Mouse (Mus musculus): ENCODE data around the gene Ier3. TPM values are rescaled to one million over a fixed set of nuclear protein-coding genes. Genes with fewer than 3 reads are reported as not detected.

Ier3 gene
- polyA plus RNA-seq, 1 experiment from 2014 or later = 38.6 TPM

DNA sequence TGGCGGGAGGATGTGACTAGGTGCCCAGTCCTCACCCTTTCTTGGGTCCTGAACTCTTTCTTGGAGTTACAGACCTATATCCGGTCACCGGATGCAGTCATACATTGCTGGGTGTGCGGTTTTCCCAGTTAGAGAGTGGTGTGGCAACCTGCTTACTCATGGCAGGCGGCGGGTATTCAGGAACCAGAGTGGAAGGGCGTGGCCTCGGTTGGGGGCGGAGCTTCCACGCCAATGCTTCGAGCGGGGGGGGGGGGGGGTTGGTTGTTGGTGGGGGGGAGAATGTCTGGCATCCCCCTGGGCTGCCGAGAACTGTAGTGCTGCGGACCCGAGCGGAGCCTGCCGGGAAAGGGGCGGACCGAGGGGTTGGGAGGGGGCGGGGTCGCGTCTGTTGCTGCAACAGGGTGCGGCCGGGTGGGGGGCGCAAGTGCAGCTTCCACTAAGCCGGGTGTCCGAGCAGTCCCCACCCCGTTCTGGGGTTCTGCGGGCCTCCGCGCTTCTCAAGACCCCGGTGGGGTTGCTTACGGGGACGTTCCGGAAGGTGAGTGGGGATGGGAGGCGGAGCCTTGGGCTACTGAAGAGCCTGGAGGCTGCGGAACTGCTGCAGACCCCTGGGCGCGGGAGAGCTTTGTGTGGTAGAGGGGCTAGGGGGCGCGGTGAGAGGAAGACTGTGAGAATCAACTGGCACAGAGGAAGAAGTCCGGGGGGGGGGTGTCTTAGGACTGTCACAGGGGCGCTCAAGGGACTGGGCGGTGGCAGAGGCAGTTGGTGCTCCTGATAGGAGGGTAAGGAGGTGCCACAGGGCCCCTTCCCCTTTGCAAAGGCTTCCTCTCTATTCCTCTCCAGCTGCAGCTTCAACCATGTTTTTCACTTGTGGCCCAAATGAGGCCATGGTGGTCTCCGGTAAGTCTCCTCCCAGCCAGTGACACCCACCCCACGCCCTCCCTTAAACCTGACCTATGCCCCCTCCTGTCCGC lies 1.8 kb downstream of the Ier3 start, which contains the start of gene Flot1:
Gene Flot1 (plus strand): TSS at position 267 of the 974 bp plus-strand sequence.
- Histone ChIP-seq H3K27ac (ENCODE audit: poor library complexity, severe bottlenecking) (peak within 1 kb of the TSS; percentile 89), H3K27me3 (replicated peaks) (no peaks in the 10 kb centered on the region), H3K4me1 (replicated peaks) (peaks cover 26% of the 10 kb centered on the region), H3K4me2 (peak within 1 kb of the TSS; percentile 91), H3K4me3 (peak within 1 kb of the TSS; percentile 89), H3K9ac (peak within 1 kb of the TSS; percentile 86), H3K9me3 (replicated peaks) (0 out of 2 replicates have a peak, but pooled peaks cover 3% of the 10 kb centered on the region), H3K36me3 (peaks cover 33% of the 10 kb centered on the region)
- 1% methylated on average over 43 of the region's 47 CpGs for WGBS
- ATAC-seq (ENCODE audit: insufficient number of reproducible peaks, low FRiP score) = peak; percentile 83

DNA sequence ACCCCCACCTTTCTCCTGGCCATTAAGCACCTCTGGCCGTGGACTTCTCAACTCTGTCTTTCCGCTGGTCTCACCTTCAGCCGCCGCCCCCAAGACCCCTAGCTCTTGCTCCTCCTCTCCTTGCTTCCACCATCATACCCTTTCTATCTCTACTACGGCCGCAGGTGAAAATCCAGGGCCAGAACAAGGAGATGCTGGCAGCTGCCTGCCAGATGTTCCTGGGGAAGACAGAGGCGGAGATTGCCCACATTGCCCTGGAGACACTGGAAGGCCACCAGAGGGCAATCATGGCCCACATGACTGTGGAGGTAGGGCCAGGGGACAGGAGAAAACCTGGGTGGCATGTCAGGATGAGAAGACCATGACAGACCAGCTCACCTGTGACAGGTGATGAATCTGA lies 2.9 kb downstream of the Ier3 start:
- H3K9ac ChIP-seq = peak overlapping the region; percentile 84; the same call in 1 of the 2 replicates

DNA sequence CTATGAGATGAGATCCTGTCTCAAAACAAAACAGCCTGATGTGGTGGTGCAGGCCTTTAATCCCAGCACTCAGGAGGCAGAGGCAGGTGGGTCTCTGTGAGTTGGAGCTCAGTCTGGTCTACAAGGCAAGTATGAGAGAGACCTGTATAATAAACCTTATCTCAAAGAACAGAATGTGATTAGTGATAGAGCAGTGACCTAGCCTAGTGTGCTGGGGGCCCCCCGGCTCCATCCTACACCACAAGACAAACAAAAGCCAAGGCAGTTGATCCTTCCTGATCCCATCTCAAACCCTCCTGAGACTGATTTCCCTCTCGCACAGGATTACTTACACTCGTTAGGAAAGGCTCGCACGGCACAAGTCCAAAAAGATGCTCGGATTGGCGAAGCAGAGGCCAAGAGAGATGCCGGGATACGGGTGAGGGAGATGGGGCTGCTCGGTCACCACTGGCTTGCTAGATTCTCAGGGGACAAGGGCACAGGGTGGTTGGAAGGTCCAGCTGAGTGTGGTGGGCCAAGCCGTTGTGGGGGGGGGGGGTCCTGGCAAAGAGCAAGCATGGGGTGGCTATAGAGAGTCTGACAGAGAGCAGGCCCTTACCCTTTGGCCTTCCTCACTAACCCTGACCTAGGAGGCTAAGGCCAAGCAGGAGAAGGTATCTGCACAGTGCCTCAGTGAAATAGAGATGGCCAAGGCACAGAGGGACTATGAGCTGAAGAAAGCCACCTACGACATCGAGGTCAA lies 3.8 kb downstream of the Ier3 start:
- 92% methylated on average over 13 of the region's 13 CpGs for WGBS

More for the DNA sequence above, 2.9 kb downstream of the Ier3 start:
- Histone ChIP-seq H3K4me3 (peak overlapping the region; percentile 89; the same call in 1 of the 2 replicates), H3K4me1 (replicated peaks) (peaks cover 26% of the 10 kb centered on the region), H3K27me3 (replicated peaks) (no peaks in the 10 kb centered on the region), H3K4me2 (peak overlapping the region; percentile 91), H3K36me3 (peaks cover 37% of the 10 kb centered on the region), H3K9me3 (replicated peaks) (0 out of 2 replicates have a peak, but pooled peaks cover 3% of the 10 kb centered on the region), H3K27ac (ENCODE audit: poor library complexity, severe bottlenecking) (no peak overlapping the region)
- ATAC-seq (ENCODE audit: insufficient number of reproducible peaks, low FRiP score) = no peak
- 62% methylated on average over 7 of the region's 7 CpGs for WGBS

DNA sequence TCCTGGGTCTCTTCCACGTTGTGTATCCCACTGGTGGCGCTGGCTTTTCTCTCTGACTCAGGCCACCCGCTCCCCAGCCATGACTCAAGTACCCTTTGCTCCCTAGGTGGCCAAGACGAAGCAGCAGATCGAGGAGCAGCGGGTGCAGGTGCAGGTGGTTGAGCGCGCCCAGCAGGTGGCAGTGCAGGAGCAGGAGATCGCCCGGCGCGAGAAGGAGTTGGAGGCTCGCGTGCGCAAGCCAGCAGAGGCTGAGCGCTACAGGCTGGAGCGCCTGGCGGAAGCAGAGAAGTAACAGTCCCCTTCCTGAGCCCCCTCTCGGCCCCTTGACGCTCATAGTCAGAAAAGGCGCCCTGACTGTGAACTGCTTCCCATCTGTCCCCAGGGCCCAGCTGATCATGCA lies 8.3 kb downstream of the Ier3 start:
- H3K9ac ChIP-seq = no peak overlapping the region
- 0 out of 2 replicates have a peak, but pooled peaks cover 3% of the 10 kb centered on the region for H3K9me3 ChIP-seq (replicated peaks)
- WGBS = 2% methylated on average over 21 of the region's 21 CpGs
- H3K4me1 ChIP-seq (replicated peaks) = peaks cover 30% of the 10 kb centered on the region
- H3K4me3 ChIP-seq = no peak overlapping the region
- H3K36me3 ChIP-seq = peaks cover 86% of the 10 kb centered on the region
- peak; percentile 75 for ATAC-seq (ENCODE audit: insufficient number of reproducible peaks, low FRiP score)
- H3K4me2 ChIP-seq = peak overlapping the region; percentile 49
- 0 out of 2 replicates have a peak overlapping the region, but pooled peaks have one; percentile 23 for H3K27ac ChIP-seq (ENCODE audit: poor library complexity, severe bottlenecking)
- H3K27me3 ChIP-seq (replicated peaks) = no peaks in the 10 kb centered on the region

More for the DNA sequence above, 3.8 kb downstream of the Ier3 start:
- no peaks in the 10 kb centered on the region for H3K27me3 ChIP-seq (replicated peaks)
- H3K9ac ChIP-seq = no peak overlapping the region
- no peak overlapping the region for H3K4me3 ChIP-seq
- no peak overlapping the region for H3K27ac ChIP-seq (ENCODE audit: poor library complexity, severe bottlenecking)
- H3K36me3 ChIP-seq = peaks cover 41% of the 10 kb centered on the region
- no peak for ATAC-seq (ENCODE audit: insufficient number of reproducible peaks, low FRiP score)
- 0 out of 2 replicates have a peak, but pooled peaks cover 3% of the 10 kb centered on the region for H3K9me3 ChIP-seq (replicated peaks)
- H3K4me2 ChIP-seq = no peak overlapping the region
- H3K4me1 ChIP-seq (replicated peaks) = peaks cover 34% of the 10 kb centered on the region

DNA sequence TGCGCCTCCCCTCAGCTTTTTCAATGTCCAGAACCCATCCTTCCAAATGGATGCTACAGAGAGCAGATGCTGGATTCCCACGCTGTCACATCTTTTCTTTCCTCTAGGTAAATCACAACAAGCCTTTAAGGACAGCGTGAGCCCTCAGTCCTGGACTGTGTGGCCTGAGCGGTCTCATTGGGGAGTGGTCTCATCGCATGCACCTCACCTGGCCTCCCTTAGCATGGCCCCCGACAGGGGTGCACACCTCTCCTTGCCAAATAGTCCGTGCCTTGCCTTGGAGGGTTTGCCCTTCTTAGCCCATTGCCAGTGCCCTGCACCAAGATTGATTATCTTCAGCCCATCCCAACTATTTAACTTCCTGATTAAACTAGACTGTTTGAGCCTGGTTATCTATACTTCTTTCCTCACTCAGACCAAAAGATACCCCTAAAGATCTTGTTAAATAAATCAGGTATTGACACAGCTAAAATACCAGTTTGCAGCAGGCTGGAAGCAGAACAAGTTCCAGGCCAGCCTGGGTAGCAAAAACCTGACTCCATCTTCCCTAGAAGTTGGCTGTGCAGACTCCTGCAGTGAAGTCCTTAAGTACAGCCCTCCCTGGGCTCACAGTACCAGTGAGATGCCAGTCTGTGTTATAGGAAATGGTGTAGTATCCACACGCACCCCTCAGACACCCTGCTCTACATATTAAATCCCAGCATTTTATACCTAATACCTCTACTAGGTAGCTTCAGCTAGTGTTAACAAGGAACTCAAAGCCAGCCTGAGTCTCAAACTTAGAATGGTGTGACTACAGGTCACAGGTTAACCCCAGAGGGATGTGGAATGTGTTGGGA lies 11.1 kb downstream of the Ier3 start:
- Histone ChIP-seq H3K4me2 (no peak overlapping the region), H3K9ac (no peak overlapping the region), H3K27ac (ENCODE audit: poor library complexity, severe bottlenecking) (no peak overlapping the region), H3K27me3 (replicated peaks) (no peaks in the 10 kb centered on the region), H3K36me3 (peaks cover 79% of the 10 kb centered on the region), H3K4me3 (no peak overlapping the region), H3K9me3 (replicated peaks) (0 out of 2 replicates have a peak, but pooled peaks cover 3% of the 10 kb centered on the region), H3K4me1 (replicated peaks) (peaks cover 45% of the 10 kb centered on the region)
- ATAC-seq (ENCODE audit: insufficient number of reproducible peaks, low FRiP score) = no peak
- 71% methylated on average over 8 of the region's 8 CpGs for WGBS

DNA sequence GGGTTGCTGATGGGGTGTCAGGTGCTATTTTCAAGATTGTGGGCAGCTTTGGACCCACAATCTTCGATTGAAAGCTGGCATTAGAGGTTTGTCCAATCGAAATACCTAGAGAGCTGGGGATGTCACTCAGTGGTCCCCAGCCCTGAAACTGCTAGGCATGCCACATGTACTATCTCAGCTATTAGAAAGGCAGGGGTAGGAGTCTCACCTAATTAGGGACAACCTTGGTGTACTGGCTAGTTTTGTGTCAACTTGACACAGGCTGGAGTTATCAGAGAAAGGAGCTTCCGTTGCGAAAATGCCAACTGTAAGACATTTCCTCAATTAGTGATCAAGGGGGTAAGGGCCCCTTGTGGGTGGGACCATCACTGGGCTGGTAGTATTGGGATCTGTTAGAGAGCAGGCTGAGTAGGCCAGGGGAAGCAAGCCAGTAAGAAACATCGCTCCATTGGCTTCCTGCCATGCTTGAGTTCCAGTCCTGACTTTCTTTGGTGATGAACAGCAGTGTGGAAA lies 11.8 kb downstream of the Ier3 start:
- 22% methylated on average over 5 of the region's 5 CpGs for WGBS
- no peak overlapping the region for H3K9ac ChIP-seq
- no peaks in the 10 kb centered on the region for H3K9me3 ChIP-seq (replicated peaks)
- peaks cover 45% of the 10 kb centered on the region for H3K4me1 ChIP-seq (replicated peaks)
- peaks cover 72% of the 10 kb centered on the region for H3K36me3 ChIP-seq
- ATAC-seq (ENCODE audit: insufficient number of reproducible peaks, low FRiP score) = no peak
- no peaks in the 10 kb centered on the region for H3K27me3 ChIP-seq (replicated peaks)
- H3K4me3 ChIP-seq = no peak overlapping the region
- peak overlapping the region; percentile 12; the same call in 1 of the 2 replicates for H3K27ac ChIP-seq (ENCODE audit: poor library complexity, severe bottlenecking)
- no peak overlapping the region for H3K4me2 ChIP-seq

DNA sequence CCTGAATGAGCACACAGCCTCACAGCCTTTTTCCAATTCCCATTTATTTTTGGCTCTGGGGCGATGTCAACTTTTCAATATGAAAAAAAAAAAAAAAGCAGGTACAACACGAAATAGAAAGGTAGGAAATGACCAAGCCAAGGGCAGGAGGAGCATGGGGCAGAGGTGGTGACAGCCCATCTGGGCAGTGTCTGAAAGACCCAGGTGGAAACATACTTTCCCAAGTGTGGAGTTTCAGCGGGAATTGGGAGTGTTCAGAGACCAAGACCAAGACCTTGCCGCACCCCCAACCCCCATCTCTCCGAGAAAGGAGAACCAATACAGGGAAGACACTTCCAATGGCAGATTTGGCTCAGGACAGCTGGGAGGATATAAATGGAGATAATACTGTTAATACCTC lies 12.4 kb downstream of the Ier3 start:
- Histone ChIP-seq H3K4me2 (peak overlapping the region; percentile 14; the same call in 1 of the 2 replicates), H3K27me3 (replicated peaks) (no peaks in the 10 kb centered on the region), H3K27ac (ENCODE audit: poor library complexity, severe bottlenecking) (0 out of 2 replicates have a peak overlapping the region, but pooled peaks have one; percentile 31), H3K4me3 (peak overlapping the region; percentile 4; the same call in 1 of the 2 replicates), H3K4me1 (replicated peaks) (peaks cover 45% of the 10 kb centered on the region), H3K9ac (no peak overlapping the region), H3K36me3 (peaks cover 69% of the 10 kb centered on the region), H3K9me3 (replicated peaks) (no peaks in the 10 kb centered on the region)
- ATAC-seq (ENCODE audit: insufficient number of reproducible peaks, low FRiP score) = no peak
- 56% methylated on average over 5 of the region's 5 CpGs for WGBS

- peak overlapping the region; percentile 81 for H3K4me3 ChIP-seq
- peaks cover 48% of the 10 kb centered on the region for H3K4me1 ChIP-seq (replicated peaks)
- H3K36me3 ChIP-seq = peaks cover 69% of the 10 kb centered on the region
- H3K27ac ChIP-seq (ENCODE audit: poor library complexity, severe bottlenecking) = no peak overlapping the region
- peak overlapping the region; percentile 91 for H3K4me2 ChIP-seq
- 78% methylated on average over 26 of the region's 26 CpGs for WGBS
- H3K27me3 ChIP-seq (replicated peaks) = no peaks in the 10 kb centered on the region
- ATAC-seq (ENCODE audit: insufficient number of reproducible peaks, low FRiP score) = no peak
- no peaks in the 10 kb centered on the region for H3K9me3 ChIP-seq (replicated peaks)
- H3K9ac ChIP-seq = peak overlapping the region; percentile 93
Observed at GRCm38 (mm10) chr17:35834696-35835422, 13.4 kb downstream of the Ier3 start.

GRCm38 (mm10) chr17:35835424-35836140 lies 14.1 kb downstream of the Ier3 start:
- H3K36me3 ChIP-seq = peaks cover 62% of the 10 kb centered on the region
- peak overlapping the region; percentile 91 for H3K4me2 ChIP-seq
- peak overlapping the region; percentile 81 for H3K4me3 ChIP-seq
- no peak overlapping the region for H3K27ac ChIP-seq (ENCODE audit: poor library complexity, severe bottlenecking)
- WGBS = 80% methylated on average over 26 of the region's 26 CpGs
- no peaks in the 10 kb centered on the region for H3K27me3 ChIP-seq (replicated peaks)
- no peaks in the 10 kb centered on the region for H3K9me3 ChIP-seq (replicated peaks)
- peaks cover 41% of the 10 kb centered on the region for H3K4me1 ChIP-seq (replicated peaks)
- ATAC-seq (ENCODE audit: insufficient number of reproducible peaks, low FRiP score) = no peak
- H3K9ac ChIP-seq = peak overlapping the region; percentile 93

All from heart, embryonic 12.5 days (tissue).